Mouse (Mus musculus): ENCODE data around the gene Shank3. TPM values are rescaled to one million over a fixed set of nuclear protein-coding genes. Genes with fewer than 3 reads are reported as not detected.

Gene Shank3
- polyA plus RNA-seq, 1 experiment from 2014 or later = 2.0 TPM

GRCm38 (mm10) chr15:89530336-89530735 is 30.9 kb downstream of the Shank3 start:
- no peaks in the 10 kb centered on the region for H3K4me1 ChIP-seq (ENCODE audit: control insufficient read depth, insufficient read depth, low read length)
- no peaks in the 10 kb centered on the region for H3K9me3 ChIP-seq (ENCODE audit: control insufficient read depth, low read length)
- H3K27ac ChIP-seq (replicated peaks; ENCODE audit: low read depth, low read length) = no peak overlapping the region
- peak; percentile 19 for DNase-seq (ENCODE audit: low spot score)
- peaks cover 16% of the 10 kb centered on the region for H3K36me3 ChIP-seq (ENCODE audit: control insufficient read depth, insufficient read depth, low read length)
- H3K4me2 ChIP-seq (ENCODE audit: low read depth, low read length) = no peak overlapping the region
- no peak overlapping the region for H3K9ac ChIP-seq (ENCODE audit: low read depth, low read length)
- no peak overlapping the region for H3K4me3 ChIP-seq (ENCODE audit: low read depth, low read length)
- H3K27me3 ChIP-seq (replicated peaks; ENCODE audit: control insufficient read depth, insufficient read depth, low read length) = no peaks in the 10 kb centered on the region
- 8% methylated on average over 4 of the region's 4 CpGs for WGBS
- no peak for ATAC-seq (ENCODE audit: low read depth)

GRCm38 (mm10) chr15:89531399-89531798 is 32.0 kb downstream of the Shank3 start:
- Histone ChIP-seq H3K27ac (replicated peaks; ENCODE audit: low read depth, low read length) (no peak overlapping the region), H3K27me3 (replicated peaks; ENCODE audit: control insufficient read depth, insufficient read depth, low read length) (no peaks in the 10 kb centered on the region), H3K9ac (ENCODE audit: low read depth, low read length) (no peak overlapping the region), H3K9me3 (ENCODE audit: control insufficient read depth, low read length) (no peaks in the 10 kb centered on the region), H3K36me3 (ENCODE audit: control insufficient read depth, insufficient read depth, low read length) (peaks cover 16% of the 10 kb centered on the region), H3K4me3 (ENCODE audit: low read depth, low read length) (no peak overlapping the region), H3K4me2 (ENCODE audit: low read depth, low read length) (no peak overlapping the region), H3K4me1 (ENCODE audit: control insufficient read depth, insufficient read depth, low read length) (no peaks in the 10 kb centered on the region)
- 91% methylated on average over 5 of the region's 5 CpGs for WGBS
- no peak for ATAC-seq (ENCODE audit: low read depth)
- no peak for DNase-seq (ENCODE audit: low spot score)

DNA sequence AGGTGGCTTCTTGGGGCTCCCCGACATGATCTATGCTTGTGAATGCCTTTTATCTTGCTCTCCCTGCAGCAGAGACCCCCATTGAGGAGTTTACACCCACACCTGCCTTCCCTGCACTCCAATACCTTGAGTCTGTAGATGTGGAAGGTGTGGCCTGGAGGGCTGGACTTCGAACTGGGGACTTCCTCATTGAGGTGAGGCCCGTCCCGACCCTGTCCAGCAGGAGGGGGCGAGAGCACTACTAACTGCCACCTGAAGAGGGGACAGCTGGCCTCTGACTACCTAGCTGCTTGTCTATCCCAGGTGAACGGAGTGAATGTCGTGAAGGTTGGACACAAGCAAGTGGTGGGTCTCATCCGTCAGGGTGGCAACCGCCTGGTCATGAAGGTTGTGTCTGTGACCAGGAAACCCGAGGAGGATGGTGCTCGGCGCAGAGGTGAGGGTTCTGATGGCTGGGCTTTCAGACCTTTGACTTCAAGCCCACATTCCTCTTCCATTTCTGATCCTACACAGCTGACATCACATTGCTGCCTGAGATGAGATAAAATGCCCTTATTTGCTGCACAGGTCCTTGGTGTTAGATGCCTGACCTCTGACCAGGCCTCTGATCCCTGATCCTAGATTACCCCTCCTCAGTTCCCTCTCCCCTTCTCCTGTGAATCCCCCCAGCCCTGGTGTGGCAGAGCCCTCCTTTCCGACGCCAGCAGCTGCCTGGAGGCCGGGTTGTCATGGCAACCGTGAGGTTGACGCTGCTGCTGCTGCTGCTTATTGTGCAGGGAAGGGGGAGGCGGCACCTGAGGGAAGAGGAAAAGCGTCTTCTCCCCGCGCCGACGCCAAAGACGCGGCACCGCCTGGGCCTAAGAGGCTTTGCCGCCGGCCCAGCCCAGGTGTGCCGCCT is 32.9 kb downstream of the Shank3 start:
- 28% methylated on average over 24 of the region's 29 CpGs for WGBS
- Histone ChIP-seq H3K9me3 (ENCODE audit: control insufficient read depth, low read length) (no peaks in the 10 kb centered on the region), H3K27me3 (replicated peaks; ENCODE audit: control insufficient read depth, insufficient read depth, low read length) (no peaks in the 10 kb centered on the region), H3K4me3 (ENCODE audit: low read depth, low read length) (peak overlapping the region; percentile 20), H3K36me3 (ENCODE audit: control insufficient read depth, insufficient read depth, low read length) (peaks cover 10% of the 10 kb centered on the region), H3K4me2 (ENCODE audit: low read depth, low read length) (peak overlapping the region; percentile 41), H3K4me1 (ENCODE audit: control insufficient read depth, insufficient read depth, low read length) (no peaks in the 10 kb centered on the region), H3K27ac (replicated peaks; ENCODE audit: low read depth, low read length) (no peak overlapping the region), H3K9ac (ENCODE audit: low read depth, low read length) (peak overlapping the region; percentile 34)
- ATAC-seq (ENCODE audit: low read depth) (peak; percentile 80), DNase-seq (ENCODE audit: low spot score) (peak; percentile 87)

GRCm38 (mm10) chr15:89532924-89533842 is 33.8 kb downstream of the Shank3 start:
- no peaks in the 10 kb centered on the region for H3K27me3 ChIP-seq (replicated peaks; ENCODE audit: control insufficient read depth, insufficient read depth, low read length)
- H3K27ac ChIP-seq (replicated peaks; ENCODE audit: low read depth, low read length) = no peak overlapping the region
- H3K36me3 ChIP-seq (ENCODE audit: control insufficient read depth, insufficient read depth, low read length) = peaks cover 10% of the 10 kb centered on the region
- H3K9me3 ChIP-seq (ENCODE audit: control insufficient read depth, low read length) = no peaks in the 10 kb centered on the region
- peak overlapping the region; percentile 20 for H3K4me3 ChIP-seq (ENCODE audit: low read depth, low read length)
- peak overlapping the region; percentile 34 for H3K9ac ChIP-seq (ENCODE audit: low read depth, low read length)
- WGBS = 72% methylated on average over 23 of the region's 23 CpGs
- no peaks in the 10 kb centered on the region for H3K4me1 ChIP-seq (ENCODE audit: control insufficient read depth, insufficient read depth, low read length)
- ATAC-seq (ENCODE audit: low read depth) = peak; percentile 44
- DNase-seq (ENCODE audit: low spot score) = no peak
- H3K4me2 ChIP-seq (ENCODE audit: low read depth, low read length) = peak overlapping the region; percentile 41

GRCm38 (mm10) chr15:89533843-89534207 is 34.4 kb downstream of the Shank3 start:
- Histone ChIP-seq H3K27me3 (replicated peaks; ENCODE audit: control insufficient read depth, insufficient read depth, low read length) (no peaks in the 10 kb centered on the region), H3K36me3 (ENCODE audit: control insufficient read depth, insufficient read depth, low read length) (peaks cover 10% of the 10 kb centered on the region), H3K4me1 (ENCODE audit: control insufficient read depth, insufficient read depth, low read length) (no peaks in the 10 kb centered on the region), H3K9me3 (ENCODE audit: control insufficient read depth, low read length) (no peaks in the 10 kb centered on the region), H3K27ac (replicated peaks; ENCODE audit: low read depth, low read length) (no peak overlapping the region), H3K4me3 (ENCODE audit: low read depth, low read length) (no peak overlapping the region), H3K4me2 (ENCODE audit: low read depth, low read length) (0 out of 2 replicates have a peak overlapping the region, but pooled peaks have one; percentile 41), H3K9ac (ENCODE audit: low read depth, low read length) (no peak overlapping the region)
- 84% methylated on average over 10 of the region's 10 CpGs for whole genome bisulfite sequencing
- ATAC-seq (ENCODE audit: low read depth) (no peak), DNase-seq (ENCODE audit: low spot score) (no peak)

DNA sequence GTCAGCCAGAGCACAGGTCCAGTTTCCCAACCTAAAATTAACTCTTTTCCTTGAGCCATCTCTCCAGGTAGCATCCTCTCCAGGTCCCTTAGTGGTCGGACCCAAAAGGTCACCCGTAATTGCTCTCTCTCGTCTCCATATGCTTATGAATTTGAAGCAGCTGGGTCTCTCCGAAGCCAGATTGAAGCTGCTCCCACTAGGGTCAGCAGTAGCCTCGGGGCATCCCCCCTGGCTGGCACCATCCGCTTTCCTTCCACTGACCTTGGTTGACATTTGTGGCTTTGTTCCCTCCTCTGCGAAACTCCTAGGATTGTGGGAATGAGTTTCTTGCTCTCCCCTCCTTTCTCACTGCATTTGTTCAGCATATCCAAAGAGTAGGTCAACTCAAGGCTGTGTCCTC is 44.7 kb downstream of the Shank3 start:
- 73% methylated on average over 7 of the region's 7 CpGs for WGBS
- H3K9ac ChIP-seq (ENCODE audit: low read depth, low read length) = no peak overlapping the region
- H3K4me3 ChIP-seq (ENCODE audit: low read depth, low read length) = no peak overlapping the region
- H3K27me3 ChIP-seq (replicated peaks; ENCODE audit: control insufficient read depth, insufficient read depth, low read length) = peaks cover 12% of the 10 kb centered on the region
- ATAC-seq (ENCODE audit: low read depth) (no peak), DNase-seq (ENCODE audit: low spot score) (no peak)
- peaks cover 17% of the 10 kb centered on the region for H3K36me3 ChIP-seq (ENCODE audit: control insufficient read depth, insufficient read depth, low read length)
- peaks cover 5% of the 10 kb centered on the region; the same call in 1 of the 2 replicates for H3K4me1 ChIP-seq (ENCODE audit: control insufficient read depth, insufficient read depth, low read length)
- H3K27ac ChIP-seq (replicated peaks; ENCODE audit: low read depth, low read length) = no peak overlapping the region
- H3K4me2 ChIP-seq (ENCODE audit: low read depth, low read length) = no peak overlapping the region
- H3K9me3 ChIP-seq (ENCODE audit: control insufficient read depth, low read length) = no peaks in the 10 kb centered on the region

- H3K27ac ChIP-seq (replicated peaks; ENCODE audit: low read depth, low read length) = no peak overlapping the region
- peak overlapping the region; percentile 52 for H3K4me2 ChIP-seq (ENCODE audit: low read depth, low read length)
- peaks cover 26% of the 10 kb centered on the region for H3K36me3 ChIP-seq (ENCODE audit: control insufficient read depth, insufficient read depth, low read length)
- peaks cover 12% of the 10 kb centered on the region for H3K27me3 ChIP-seq (replicated peaks; ENCODE audit: control insufficient read depth, insufficient read depth, low read length)
- ATAC-seq (ENCODE audit: low read depth) (no peak), DNase-seq (ENCODE audit: low spot score) (no peak)
- no peaks in the 10 kb centered on the region for H3K9me3 ChIP-seq (ENCODE audit: control insufficient read depth, low read length)
- peak overlapping the region; percentile 51 for H3K9ac ChIP-seq (ENCODE audit: low read depth, low read length)
- H3K4me3 ChIP-seq (ENCODE audit: low read depth, low read length) = peak overlapping the region; percentile 26; the same call in 1 of the 2 replicates
- WGBS = 60% methylated on average over 8 of the region's 8 CpGs
- peaks cover 5% of the 10 kb centered on the region; the same call in 1 of the 2 replicates for H3K4me1 ChIP-seq (ENCODE audit: control insufficient read depth, insufficient read depth, low read length)
These were observed 47.9 kb downstream of the Shank3 start for GRCm38 (mm10) chr15:89547321-89547720.

DNA sequence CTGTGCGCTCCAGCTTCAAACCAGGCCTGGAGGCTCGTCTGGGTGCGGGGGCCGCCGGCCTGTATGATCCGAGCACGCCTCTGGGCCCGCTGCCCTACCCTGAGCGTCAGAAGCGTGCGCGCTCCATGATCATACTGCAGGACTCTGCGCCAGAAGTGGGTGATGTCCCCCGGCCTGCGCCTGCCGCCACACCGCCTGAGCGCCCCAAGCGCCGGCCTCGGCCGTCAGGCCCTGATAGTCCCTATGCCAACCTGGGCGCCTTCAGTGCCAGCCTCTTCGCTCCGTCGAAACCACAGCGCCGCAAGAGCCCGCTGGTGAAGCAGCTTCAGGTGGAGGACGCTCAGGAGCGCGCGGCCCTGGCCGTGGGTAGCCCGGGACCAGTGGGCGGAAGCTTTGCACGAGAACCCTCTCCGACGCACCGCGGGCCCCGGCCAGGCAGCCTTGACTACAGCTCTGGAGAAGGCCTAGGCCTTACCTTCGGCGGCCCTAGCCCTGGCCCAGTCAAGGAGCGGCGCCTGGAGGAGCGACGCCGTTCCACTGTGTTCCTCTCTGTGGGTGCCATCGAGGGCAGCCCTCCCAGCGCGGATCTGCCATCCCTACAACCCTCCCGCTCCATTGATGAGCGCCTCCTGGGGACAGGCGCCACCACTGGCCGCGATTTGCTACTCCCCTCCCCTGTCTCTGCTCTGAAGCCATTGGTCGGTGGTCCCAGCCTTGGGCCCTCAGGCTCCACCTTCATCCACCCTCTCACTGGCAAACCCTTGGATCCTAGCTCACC is 48.6 kb downstream of the Shank3 start:
- H3K36me3 ChIP-seq (ENCODE audit: control insufficient read depth, insufficient read depth, low read length) = peaks cover 27% of the 10 kb centered on the region
- DNase-seq (ENCODE audit: low spot score) = peak; percentile 33

More for the DNA sequence above, 48.6 kb downstream of the Shank3 start:
- Histone ChIP-seq H3K9me3 (ENCODE audit: control insufficient read depth, low read length) (no peaks in the 10 kb centered on the region), H3K4me1 (ENCODE audit: control insufficient read depth, insufficient read depth, low read length) (peaks cover 5% of the 10 kb centered on the region; the same call in 1 of the 2 replicates), H3K4me2 (ENCODE audit: low read depth, low read length) (peak overlapping the region; percentile 52), H3K4me3 (ENCODE audit: low read depth, low read length) (peak overlapping the region; percentile 26), H3K27ac (replicated peaks; ENCODE audit: low read depth, low read length) (no peak overlapping the region), H3K27me3 (replicated peaks; ENCODE audit: control insufficient read depth, insufficient read depth, low read length) (peaks cover 12% of the 10 kb centered on the region), H3K9ac (ENCODE audit: low read depth, low read length) (peak overlapping the region; percentile 51)
- ATAC-seq (ENCODE audit: low read depth) = peak; percentile 80
- 22% methylated on average over 37 of the region's 58 CpGs for WGBS
